Mouse (Mus musculus) cortical plate, adult 2 months (tissue): ENCODE measurements at regions not wholly inside any gene's neighbourhood (a gene's known extent, or its start where the extent isn't known, plus 50 kb on each side); places are given as distances from the start of the nearest gene placed in this dataset.

Source experiments
- CTCF ChIP-seq: fragments of 200-500 bp; IDR thresholded peaks from 2 replicates; pipeline ENCODE4 v1.5.1; 2011; ENCODE audit warnings: mild to moderate bottlenecking, control low read depth, low read length; ENCODE audit not compliant: insufficient read depth; ENCODE audit errors: extremely low read depth
- POLR2A ChIP-seq: fragments of 200-500 bp; IDR thresholded peaks from 2 replicates; pipeline ENCODE4 v1.6.1; 2011; ENCODE audit warnings: mild to moderate bottlenecking, low read length, control low read depth; ENCODE audit not compliant: insufficient read depth; ENCODE audit errors: extremely low read depth

DNA sequence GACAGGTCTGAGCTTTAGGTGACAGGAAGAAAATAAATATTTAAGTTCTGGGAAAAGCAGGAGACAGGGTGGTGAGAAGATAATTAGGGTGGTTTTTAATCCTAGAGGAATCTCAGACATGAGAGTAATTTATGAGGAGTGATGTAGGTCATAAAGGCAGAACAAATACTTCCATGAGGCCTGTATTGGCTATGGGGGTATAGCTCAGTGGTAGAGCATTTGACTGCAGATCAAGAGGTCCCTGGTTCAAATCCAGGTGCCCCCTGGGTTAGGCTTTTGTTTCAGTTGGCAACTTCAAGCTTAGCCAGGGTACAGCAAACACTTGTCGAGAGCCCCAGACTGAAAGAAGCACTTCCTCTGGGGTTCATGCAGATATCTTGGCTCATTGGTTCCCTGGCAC lies 66.3 kb upstream of the Acpp start:
- TF ChIP-seq CTCF: no peak
- no peak for TF ChIP-seq POLR2A
